Mouse (Mus musculus) frontal cortex, adult 2 months (tissue): Measurements from ENCODE around the gene Gif. TPM values are rescaled to one million over a fixed set of nuclear protein-coding genes. Genes with fewer than 3 reads are reported as not detected.
A peak's percentile ranks its signal among the peaks of the same experiment; 100 is the strongest.

Source experiments
- DNase-seq, 2 experiments: peaks; one replicate each; pipeline ENCODE4 v3.0.0; 2022; ENCODE audit warnings: low spot score in 1 of 2; ENCODE audit errors: extremely low spot score in 1 of 2
- polyA plus RNA-seq: library from polyadenylated mRNA; depleted of rRNA; stranded (reverse); fragments of >200 nt; gene quantifications from 2 replicates; pipeline ENCODE4 v1.2.3, GENCODE M21; 2012; rRNA removed

Gene Gif
- not detected in 2 replicates for polyA plus RNA-seq

GRCm38 (mm10) chr19:11747298-11747697, at the start of gene Gif:
Gene Gif, plus strand, starts transcription at chr19:11747554.
- no peak for DNase-seq

- DNase-seq = no peak
Observed at GRCm38 (mm10) chr19:11698342-11698741, 49.0 kb upstream of the Gif start.

GRCm38 (mm10) chr19:11712451-11712850, 34.9 kb upstream of the Gif start:
- DNase-seq = no peak

- no peak for DNase-seq
Observed at GRCm38 (mm10) chr19:11720071-11720470, 27.3 kb upstream of the Gif start.

- DNase-seq = no peak
Observed at GRCm38 (mm10) chr19:11723870-11724269, 23.5 kb upstream of the Gif start.

GRCm38 (mm10) chr19:11724275-11724674, 23.1 kb upstream of the Gif start:
- DNase-seq = no peak

- DNase-seq = no peak
Observed at GRCm38 (mm10) chr19:11725915-11726314, 21.4 kb upstream of the Gif start.

GRCm38 (mm10) chr19:11727304-11727703, 20.1 kb upstream of the Gif start:
- no peak for DNase-seq

- DNase-seq = no peak
Observed at GRCm38 (mm10) chr19:11730278-11730677, 17.1 kb upstream of the Gif start.

GRCm38 (mm10) chr19:11736455-11736854, 10.9 kb upstream of the Gif start:
- DNase-seq = no peak

GRCm38 (mm10) chr19:11745680-11746079, 1.7 kb upstream of the Gif start:
- no peak for DNase-seq

- DNase-seq = no peak
Observed at GRCm38 (mm10) chr19:11765059-11765458, 17.7 kb downstream of the Gif start.

- DNase-seq = no peak
Observed at GRCm38 (mm10) chr19:11766413-11766812, 19.1 kb downstream of the Gif start.

GRCm38 (mm10) chr19:11768163-11768562, 20.8 kb downstream of the Gif start:
- peak in 1 of 2 experiments; percentile 60 for DNase-seq

GRCm38 (mm10) chr19:11769257-11769920, 22.0 kb downstream of the Gif start:
- DNase-seq = no peak

- peak; percentile 78 to 95 for DNase-seq
Observed at GRCm38 (mm10) chr19:11770205-11770892, 23.0 kb downstream of the Gif start, which contains the start of gene Mrpl16. Gene Mrpl16, plus strand, starts transcription at chr19:11770391.

GRCm38 (mm10) chr19:11777191-11777865, 30.0 kb downstream of the Gif start:
- DNase-seq = peak in 1 of 2 experiments; percentile 86

- no peak for DNase-seq
Observed at GRCm38 (mm10) chr19:11785409-11786154, 38.2 kb downstream of the Gif start.

GRCm38 (mm10) chr19:11787826-11788225, 40.5 kb downstream of the Gif start:
- no peak for DNase-seq

GRCm38 (mm10) chr19:11788876-11789275, 41.5 kb downstream of the Gif start:
- no peak for DNase-seq

GRCm38 (mm10) chr19:11791825-11792224, 44.5 kb downstream of the Gif start:
- DNase-seq = no peak
